Mouse (Mus musculus): ENCODE measurements around the gene St14. TPM values are rescaled to one million over a fixed set of nuclear protein-coding genes. Genes with fewer than 3 reads are reported as not detected.
A peak's percentile ranks its signal among the peaks of the same experiment; 100 is the strongest.

The St14 gene
- polyA plus RNA-seq, 1 experiment from 2014 or later, result 1.3 TPM

DNA sequence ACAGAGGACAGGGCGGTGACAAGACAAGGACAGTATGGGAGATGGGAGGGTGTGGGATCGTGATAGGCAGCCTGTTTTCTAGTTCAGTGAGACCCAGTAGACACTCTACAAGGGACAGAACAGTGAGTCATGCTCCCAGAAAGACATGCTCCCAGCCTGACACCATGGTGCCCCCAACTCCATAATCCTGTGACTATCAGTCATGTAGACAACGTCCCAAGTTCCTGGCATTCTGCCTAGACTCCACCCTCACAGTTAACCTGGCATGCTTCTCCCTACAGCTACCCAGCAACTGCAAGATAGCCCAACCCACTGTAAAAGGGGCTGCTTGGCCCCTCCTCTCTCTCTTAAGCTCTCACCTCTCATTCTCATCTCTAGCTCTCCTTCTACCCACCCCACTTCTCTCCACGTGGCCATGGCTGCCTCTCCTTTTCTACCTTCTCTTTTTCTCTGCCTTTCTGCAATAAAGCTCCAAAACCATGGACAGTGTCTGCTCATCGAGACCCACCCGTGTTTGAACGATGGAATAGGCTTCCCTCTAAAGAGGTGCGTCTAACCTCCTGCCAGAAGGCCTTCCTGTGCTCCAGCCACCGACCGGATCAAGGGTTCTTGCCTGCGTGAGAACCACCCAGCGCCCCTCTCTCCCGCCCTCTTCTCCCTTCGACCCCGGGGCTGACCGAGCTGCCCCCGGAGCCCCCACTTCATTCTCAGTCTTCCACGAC, 39.4 kb downstream of the St14 start:
- Histone ChIP-seq H3K27ac (ENCODE audit: low read length) (no peak overlapping the region), H3K36me3 (ENCODE audit: control insufficient read depth, insufficient read depth, low read length) (no peaks in the 10 kb centered on the region), H3K9ac (ENCODE audit: low read depth, low read length) (no peak overlapping the region), H3K9me3 (replicated peaks; ENCODE audit: control insufficient read depth, low read length, poor library complexity, severe bottlenecking) (no peaks in the 10 kb centered on the region), H3K4me2 (ENCODE audit: low read length) (no peak overlapping the region), H3K4me1 (ENCODE audit: control insufficient read depth, insufficient read depth, low read length) (no peaks in the 10 kb centered on the region), H3K4me3 (ENCODE audit: low read depth, low read length) (no peak overlapping the region), H3K27me3 (ENCODE audit: control insufficient read depth, insufficient read depth, low read depth, low read length) (no peaks in the 10 kb centered on the region)
- WGBS, result 90% methylated on average over 18 of the region's 18 CpGs
- ATAC-seq, result no peak

DNA sequence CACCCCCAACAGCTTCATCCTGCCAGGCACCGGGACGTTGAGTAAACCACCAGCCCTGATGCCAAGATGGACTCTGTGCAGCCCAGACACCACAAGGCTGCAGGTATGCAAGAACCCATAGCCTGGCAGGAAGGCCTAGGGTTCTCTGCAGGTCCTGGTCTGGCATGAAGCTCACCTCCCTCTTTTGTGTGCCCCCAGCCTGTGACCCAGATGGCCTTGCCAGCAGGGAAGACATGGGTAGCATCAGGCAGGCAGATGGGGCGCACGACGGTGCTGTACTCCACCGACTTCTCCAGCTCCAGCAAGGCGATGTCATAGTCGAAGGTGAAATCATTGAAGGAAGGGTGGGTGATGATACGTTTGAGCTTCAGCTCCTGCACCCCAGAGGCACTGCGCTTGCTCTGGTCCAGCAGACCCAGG, 40.5 kb downstream of the St14 start:
- Histone ChIP-seq H3K27me3 (ENCODE audit: control insufficient read depth, insufficient read depth, low read depth, low read length) (no peaks in the 10 kb centered on the region), H3K4me2 (ENCODE audit: low read length) (no peak overlapping the region), H3K4me1 (ENCODE audit: control insufficient read depth, insufficient read depth, low read length) (no peaks in the 10 kb centered on the region), H3K36me3 (ENCODE audit: control insufficient read depth, insufficient read depth, low read length) (no peaks in the 10 kb centered on the region), H3K9ac (ENCODE audit: low read depth, low read length) (no peak overlapping the region), H3K4me3 (ENCODE audit: low read depth, low read length) (no peak overlapping the region), H3K27ac (ENCODE audit: low read length) (no peak overlapping the region), H3K9me3 (replicated peaks; ENCODE audit: control insufficient read depth, low read length, poor library complexity, severe bottlenecking) (no peaks in the 10 kb centered on the region)
- WGBS, result 96% methylated on average over 10 of the region's 10 CpGs
- ATAC-seq, result no peak

DNA sequence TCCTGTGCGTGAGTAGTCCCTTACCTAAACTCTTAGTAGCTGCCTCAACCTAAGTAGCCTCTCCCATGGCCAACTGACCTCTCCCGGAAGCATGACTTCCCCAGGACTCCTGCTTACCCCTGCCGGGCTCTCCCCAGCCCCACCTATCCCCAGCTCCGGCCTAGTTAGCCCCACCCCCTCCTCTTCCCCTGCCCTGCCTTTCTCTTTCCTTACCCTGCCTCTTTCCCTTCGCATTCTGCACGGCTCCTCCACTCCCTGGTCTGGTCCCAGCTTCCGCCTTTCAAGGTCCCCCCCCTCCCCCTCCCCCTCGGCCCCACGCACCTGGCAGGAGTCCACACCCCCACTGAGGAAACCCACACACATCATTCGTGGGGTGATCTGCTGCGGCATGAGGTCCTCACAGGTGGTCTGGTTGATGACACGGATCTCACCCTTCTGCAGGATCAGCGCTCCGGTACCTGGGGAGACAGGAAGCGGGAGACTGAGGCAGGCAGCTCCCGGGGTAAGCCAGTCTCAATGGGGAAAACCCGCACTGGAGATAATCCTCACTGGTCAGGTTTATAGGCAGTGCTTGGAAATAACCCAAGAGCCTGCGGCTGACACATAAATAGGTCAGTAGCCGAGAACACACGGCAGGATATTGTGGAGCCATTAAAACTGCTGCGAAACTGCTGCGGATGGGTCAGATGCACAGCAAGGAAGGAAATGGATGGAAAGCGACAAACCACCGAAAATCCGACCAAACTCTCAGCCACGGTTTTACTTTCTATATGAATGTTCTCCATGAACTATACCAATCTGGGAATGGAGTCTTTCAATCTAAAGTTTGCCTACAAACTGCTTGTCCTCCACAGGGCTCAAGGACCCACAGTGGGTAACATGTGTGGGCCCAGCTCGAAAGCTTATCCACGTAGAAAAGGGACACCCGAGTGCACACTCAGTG, 41.3 kb downstream of the St14 start:
- Histone ChIP-seq H3K36me3 (ENCODE audit: control insufficient read depth, insufficient read depth, low read length) (no peaks in the 10 kb centered on the region), H3K27me3 (ENCODE audit: control insufficient read depth, insufficient read depth, low read depth, low read length) (no peaks in the 10 kb centered on the region), H3K4me1 (ENCODE audit: control insufficient read depth, insufficient read depth, low read length) (no peaks in the 10 kb centered on the region), H3K4me3 (ENCODE audit: low read depth, low read length) (no peak overlapping the region), H3K9ac (ENCODE audit: low read depth, low read length) (no peak overlapping the region), H3K27ac (ENCODE audit: low read length) (no peak overlapping the region), H3K4me2 (ENCODE audit: low read length) (no peak overlapping the region), H3K9me3 (replicated peaks; ENCODE audit: control insufficient read depth, low read length, poor library complexity, severe bottlenecking) (no peaks in the 10 kb centered on the region)
- 79% methylated on average over 29 of the region's 29 CpGs for WGBS
- ATAC-seq, result no peak

DNA sequence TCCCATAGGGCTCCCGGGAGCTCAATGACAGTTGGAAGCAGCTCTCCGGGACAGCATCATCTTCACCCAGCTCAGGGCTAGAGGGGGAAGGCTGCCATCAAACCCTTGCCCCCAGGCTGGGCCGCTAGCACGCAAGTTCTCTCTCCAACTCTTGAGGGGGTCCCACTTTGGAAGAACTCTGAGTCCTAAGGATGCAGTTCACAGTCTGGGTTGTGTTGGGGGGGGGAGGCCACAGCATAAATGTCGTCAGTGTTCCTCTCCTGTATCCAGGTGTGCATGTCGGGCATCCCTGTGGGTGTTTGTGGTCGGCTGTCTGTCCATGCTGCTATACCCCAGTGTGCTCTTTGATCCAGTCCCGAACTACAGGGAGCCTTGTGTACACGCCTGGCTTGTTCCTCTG, 42.1 kb downstream of the St14 start:
- Histone ChIP-seq H3K36me3 (ENCODE audit: control insufficient read depth, insufficient read depth, low read length) (no peaks in the 10 kb centered on the region), H3K27ac (ENCODE audit: low read length) (no peak overlapping the region), H3K4me2 (ENCODE audit: low read length) (no peak overlapping the region), H3K4me3 (ENCODE audit: low read depth, low read length) (no peak overlapping the region), H3K9me3 (replicated peaks; ENCODE audit: control insufficient read depth, low read length, poor library complexity, severe bottlenecking) (no peaks in the 10 kb centered on the region), H3K27me3 (ENCODE audit: control insufficient read depth, insufficient read depth, low read depth, low read length) (no peaks in the 10 kb centered on the region), H3K9ac (ENCODE audit: low read depth, low read length) (no peak overlapping the region), H3K4me1 (ENCODE audit: control insufficient read depth, insufficient read depth, low read length) (no peaks in the 10 kb centered on the region)
- 81% methylated on average over 9 of the region's 9 CpGs for WGBS
- ATAC-seq, result no peak

DNA sequence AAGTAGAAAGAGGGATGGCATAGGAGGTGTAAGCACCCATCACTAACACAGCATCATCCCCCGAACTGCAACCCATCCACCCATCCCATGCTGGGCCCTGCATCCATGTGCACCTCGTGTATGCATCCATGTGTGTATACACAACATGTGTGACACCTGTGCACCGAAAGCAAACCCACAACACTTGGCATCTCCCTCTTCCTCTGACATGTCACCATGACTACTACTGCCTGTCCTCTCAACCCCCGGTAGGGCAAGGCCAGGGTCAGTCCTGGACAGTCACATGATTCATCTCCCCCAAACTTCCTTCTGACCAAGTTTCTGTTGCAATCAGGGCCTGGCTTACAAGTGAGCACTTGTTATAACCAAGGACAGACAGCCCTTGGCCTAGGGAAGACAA, 42.8 kb downstream of the St14 start:
- no peak overlapping the region for H3K9ac ChIP-seq (ENCODE audit: low read depth, low read length)
- H3K4me1 ChIP-seq (ENCODE audit: control insufficient read depth, insufficient read depth, low read length), result no peaks in the 10 kb centered on the region
- 87% methylated on average over 4 of the region's 4 CpGs for WGBS
- no peak overlapping the region for H3K4me2 ChIP-seq (ENCODE audit: low read length)
- no peaks in the 10 kb centered on the region for H3K27me3 ChIP-seq (ENCODE audit: control insufficient read depth, insufficient read depth, low read depth, low read length)
- no peak overlapping the region for H3K4me3 ChIP-seq (ENCODE audit: low read depth, low read length)
- no peaks in the 10 kb centered on the region for H3K36me3 ChIP-seq (ENCODE audit: control insufficient read depth, insufficient read depth, low read length)
- H3K27ac ChIP-seq (ENCODE audit: low read length), result no peak overlapping the region
- H3K9me3 ChIP-seq (replicated peaks; ENCODE audit: control insufficient read depth, low read length, poor library complexity, severe bottlenecking), result no peaks in the 10 kb centered on the region
- ATAC-seq, result no peak

DNA sequence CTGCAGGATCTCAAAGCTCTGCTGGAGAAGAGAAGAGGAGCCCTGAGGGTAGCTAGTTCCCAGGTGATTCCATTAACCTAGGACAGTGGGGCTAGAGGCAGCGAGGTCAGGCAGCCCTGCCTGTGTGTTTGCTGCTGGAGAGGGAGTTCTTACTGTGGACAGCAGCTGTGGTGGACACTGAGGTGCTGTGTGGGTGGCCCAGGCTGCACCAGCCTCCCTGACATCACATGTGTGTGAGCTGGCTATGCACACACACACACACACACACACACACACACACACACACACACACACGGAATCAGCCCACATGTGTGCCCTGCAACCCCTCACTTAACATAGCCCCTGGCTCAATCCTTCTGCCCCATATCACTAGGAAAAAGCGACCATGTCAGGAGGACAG, 43.5 kb downstream of the St14 start:
- WGBS, result 77% methylated on average over 3 of the region's 3 CpGs
- no peak overlapping the region for H3K4me2 ChIP-seq (ENCODE audit: low read length)
- no peak overlapping the region for H3K9ac ChIP-seq (ENCODE audit: low read depth, low read length)
- no peaks in the 10 kb centered on the region for H3K4me1 ChIP-seq (ENCODE audit: control insufficient read depth, insufficient read depth, low read length)
- no peak overlapping the region for H3K4me3 ChIP-seq (ENCODE audit: low read depth, low read length)
- no peaks in the 10 kb centered on the region for H3K9me3 ChIP-seq (replicated peaks; ENCODE audit: control insufficient read depth, low read length, poor library complexity, severe bottlenecking)
- H3K36me3 ChIP-seq (ENCODE audit: control insufficient read depth, insufficient read depth, low read length), result no peaks in the 10 kb centered on the region
- H3K27ac ChIP-seq (ENCODE audit: low read length), result no peak overlapping the region
- no peak for ATAC-seq
- H3K27me3 ChIP-seq (ENCODE audit: control insufficient read depth, insufficient read depth, low read depth, low read length), result no peaks in the 10 kb centered on the region

DNA sequence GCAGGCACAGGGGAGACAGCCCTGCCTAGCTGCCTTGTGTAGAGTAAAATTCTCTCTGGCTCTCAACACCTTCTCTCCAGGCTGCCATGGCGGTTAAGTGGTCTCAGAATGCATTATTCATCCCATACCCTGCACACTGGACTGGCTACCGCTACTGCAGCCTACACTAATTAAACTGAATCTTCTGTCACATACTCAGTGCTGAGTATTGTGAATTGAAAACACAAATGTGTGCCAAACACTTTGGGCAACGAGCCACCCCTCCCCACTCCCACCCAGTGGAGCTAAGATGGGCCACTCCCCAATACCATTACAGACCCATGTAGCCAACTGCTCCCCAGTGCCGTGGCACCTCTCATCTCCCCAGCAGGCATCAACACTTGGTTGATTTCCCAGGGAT, 44.2 kb downstream of the St14 start:
- Histone ChIP-seq H3K27me3 (ENCODE audit: control insufficient read depth, insufficient read depth, low read depth, low read length) (no peaks in the 10 kb centered on the region), H3K4me3 (ENCODE audit: low read depth, low read length) (no peak overlapping the region), H3K9ac (ENCODE audit: low read depth, low read length) (no peak overlapping the region), H3K36me3 (ENCODE audit: control insufficient read depth, insufficient read depth, low read length) (no peaks in the 10 kb centered on the region), H3K4me1 (ENCODE audit: control insufficient read depth, insufficient read depth, low read length) (no peaks in the 10 kb centered on the region), H3K27ac (ENCODE audit: low read length) (no peak overlapping the region), H3K9me3 (replicated peaks; ENCODE audit: control insufficient read depth, low read length, poor library complexity, severe bottlenecking) (no peaks in the 10 kb centered on the region), H3K4me2 (ENCODE audit: low read length) (no peak overlapping the region)
- no peak for ATAC-seq
- 46% methylated on average over 4 of the region's 4 CpGs for WGBS

DNA sequence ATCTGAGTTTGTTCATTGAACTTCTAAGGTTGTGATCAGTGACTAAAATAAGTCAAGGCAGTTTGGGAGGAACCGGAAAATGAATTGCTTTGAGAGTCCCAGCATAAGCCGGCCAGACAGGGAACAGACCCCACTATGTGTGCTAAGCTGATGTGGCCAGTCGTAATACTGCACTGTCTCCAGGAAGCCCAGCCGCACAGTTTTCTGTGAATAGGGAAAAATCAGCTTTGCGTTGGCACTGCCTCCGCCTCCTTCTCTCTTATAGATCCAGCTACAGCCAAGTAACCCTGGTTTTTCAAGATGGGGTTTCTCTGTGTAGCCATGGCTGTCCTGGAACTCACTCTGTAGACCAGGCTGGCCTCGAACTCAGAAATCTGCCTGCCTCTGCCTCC, 44.9 kb downstream of the St14 start:
- Histone ChIP-seq H3K27ac (ENCODE audit: low read length) (no peak overlapping the region), H3K9me3 (replicated peaks; ENCODE audit: control insufficient read depth, low read length, poor library complexity, severe bottlenecking) (no peaks in the 10 kb centered on the region), H3K4me1 (ENCODE audit: control insufficient read depth, insufficient read depth, low read length) (no peaks in the 10 kb centered on the region), H3K9ac (ENCODE audit: low read depth, low read length) (no peak overlapping the region), H3K27me3 (ENCODE audit: control insufficient read depth, insufficient read depth, low read depth, low read length) (no peaks in the 10 kb centered on the region), H3K4me3 (ENCODE audit: low read depth, low read length) (no peak overlapping the region), H3K36me3 (ENCODE audit: control insufficient read depth, insufficient read depth, low read length) (no peaks in the 10 kb centered on the region), H3K4me2 (ENCODE audit: low read length) (no peak overlapping the region)
- no peak for ATAC-seq
- WGBS, result 77% methylated on average over 7 of the region's 7 CpGs

DNA sequence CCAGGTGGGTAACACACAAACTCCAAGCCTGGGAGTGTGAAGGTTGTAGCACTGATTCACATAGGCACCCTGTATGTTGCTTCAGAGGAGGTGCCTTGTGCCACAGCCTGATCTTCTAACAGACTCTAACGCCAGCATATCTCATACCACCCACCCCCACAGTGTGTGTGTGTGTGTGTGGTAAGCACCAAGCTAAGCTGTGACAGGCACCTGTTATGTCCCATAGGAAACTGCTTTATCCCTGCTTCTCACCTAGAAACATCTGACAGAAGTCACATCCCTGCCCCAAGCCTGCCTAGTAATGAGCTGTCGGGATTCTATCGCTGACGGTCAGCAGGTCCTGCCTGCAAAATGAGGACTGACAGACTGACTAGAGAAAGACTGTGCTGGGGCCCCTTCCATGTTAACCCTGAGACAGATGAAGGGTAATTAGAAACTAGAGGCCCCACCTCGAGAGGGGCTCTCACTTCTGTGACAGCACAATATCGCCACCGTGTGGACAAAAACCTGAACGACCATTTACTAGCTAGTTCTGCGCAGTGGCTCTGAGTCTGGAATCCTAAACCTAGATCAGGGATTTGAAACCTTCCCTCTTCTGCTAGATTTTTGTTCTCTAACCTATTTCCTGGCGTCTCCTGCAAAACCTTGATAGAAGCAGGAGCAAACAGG, 45.4 kb downstream of the St14 start:
- no peaks in the 10 kb centered on the region for H3K9me3 ChIP-seq (replicated peaks; ENCODE audit: control insufficient read depth, low read length, poor library complexity, severe bottlenecking)
- H3K9ac ChIP-seq (ENCODE audit: low read depth, low read length), result no peak overlapping the region
- WGBS, result 15% methylated on average over 10 of the region's 10 CpGs
- H3K4me2 ChIP-seq (ENCODE audit: low read length), result no peak overlapping the region
- no peaks in the 10 kb centered on the region for H3K27me3 ChIP-seq (ENCODE audit: control insufficient read depth, insufficient read depth, low read depth, low read length)
- no peak overlapping the region for H3K27ac ChIP-seq (ENCODE audit: low read length)
- ATAC-seq, result 0 out of 2 replicates have a peak, but pooled peaks have one; percentile 43
- H3K4me3 ChIP-seq (ENCODE audit: low read depth, low read length), result no peak overlapping the region
- H3K36me3 ChIP-seq (ENCODE audit: control insufficient read depth, insufficient read depth, low read length), result no peaks in the 10 kb centered on the region
- H3K4me1 ChIP-seq (ENCODE audit: control insufficient read depth, insufficient read depth, low read length), result no peaks in the 10 kb centered on the region
